In genomic region chr4:33570274-33570673, GRCm38 (mm10) we compare ENCODE assay signal across 33 mouse cellular contexts.
"Had no signal": no experiment of that assay in that cellular context is flagged by ENCODE, and none has a peak within 500 bp of the region (broad histone marks: within the 10 kb centered on the region; RNA-seq: fewer than 3 reads in every experiment).

No protein-coding gene starts in this region.

- ATAC-seq: hindbrain, embryonic 16.5 days; inflammation-experienced regulatory T-cells, adult 6 months; intestine, embryonic 15.5 days; intestine, embryonic 16.5 days; intestine, postnatal 0 days had no signal

- H3K4me1 ChIP-seq: heart, embryonic 10.5 days; heart, embryonic 12.5 days; heart, embryonic 13.5 days; heart, embryonic 15.5 days; hindbrain, embryonic 12.5 days; hindbrain, embryonic 15.5 days; intestine, embryonic 15.5 days had no signal

- H3K9ac ChIP-seq: heart, embryonic 12.5 days; heart, embryonic 13.5 days; heart, embryonic 15.5 days; hindbrain, embryonic 12.5 days; hindbrain, embryonic 13.5 days; hindbrain, embryonic 14.5 days; hindbrain, embryonic 15.5 days; intestine, embryonic 15.5 days; kidney, embryonic 15.5 days had no signal

- DNase-seq: heart, postnatal 10 days; heart, postnatal 14 days; heart, postnatal 4 days; kidney, adult 11 months; kidney, adult 18-20 months; kidney, adult 2 months; kidney, adult 8-10 months; kidney, adult 9 months; kidney, postnatal 10 days; kidney, postnatal 14 days; kidney, postnatal 25 days; kidney, postnatal 36 days; kidney, postnatal 4 days; layer of hippocampus, adult 9-11 months; layer of hippocampus, postnatal 36 days had no signal

- H3K4me3 ChIP-seq: heart, embryonic 10.5 days; heart, embryonic 12.5 days; heart, embryonic 13.5 days; heart, embryonic 15.5 days; hindbrain, embryonic 12.5 days; hindbrain, embryonic 13.5 days; hindbrain, embryonic 15.5 days; intestine, embryonic 15.5 days; kidney, embryonic 15.5 days; layer of hippocampus, adult 2 months; left cerebral cortex, adult 2 months had no signal

- H3K27me3 ChIP-seq: heart, embryonic 12.5 days; heart, embryonic 13.5 days; heart, embryonic 15.5 days; hindbrain, embryonic 12.5 days; hindbrain, embryonic 13.5 days; hindbrain, embryonic 15.5 days; intestine, embryonic 15.5 days; kidney, embryonic 15.5 days had no signal

- H3K27ac ChIP-seq: heart, embryonic 10.5 days; heart, embryonic 13.5 days; heart, embryonic 15.5 days; hindbrain, embryonic 12.5 days; hindbrain, embryonic 13.5 days; hindbrain, embryonic 14.5 days; hindbrain, embryonic 15.5 days; intestine, embryonic 15.5 days; kidney, embryonic 15.5 days; kidney, postnatal 0 days; layer of hippocampus, adult 2 months; left cerebral cortex, adult 2 months had no signal

- H3K4me2 ChIP-seq: heart, embryonic 11.5 days; heart, embryonic 12.5 days; heart, embryonic 13.5 days; heart, embryonic 15.5 days; hindbrain, embryonic 12.5 days; hindbrain, embryonic 13.5 days; hindbrain, embryonic 14.5 days; hindbrain, embryonic 15.5 days; intestine, embryonic 15.5 days; kidney, embryonic 15.5 days had no signal

- H3K36me3 ChIP-seq: heart, embryonic 10.5 days; heart, embryonic 12.5 days; heart, embryonic 13.5 days; heart, embryonic 15.5 days; hindbrain, embryonic 12.5 days; hindbrain, embryonic 13.5 days; hindbrain, embryonic 15.5 days; intestine, embryonic 15.5 days; kidney, embryonic 15.5 days had no signal

- H3K9me3 ChIP-seq: heart, embryonic 10.5 days; heart, embryonic 12.5 days; heart, embryonic 13.5 days; heart, embryonic 15.5 days; hindbrain, embryonic 12.5 days; hindbrain, embryonic 13.5 days; hindbrain, embryonic 15.5 days; intestine, embryonic 15.5 days; kidney, embryonic 15.5 days had no signal
